Mouse (Mus musculus) stomach, embryonic 16.5 days (tissue): Measurements from ENCODE around the gene Nhp2. TPM values are rescaled to one million over a fixed set of nuclear protein-coding genes. Genes with fewer than 3 reads are reported as not detected.
"Not testable (repeated sequence)": the region's sequence is repeated elsewhere in the genome, so short reads cannot be mapped to it uniquely, and the experiment has no call there.

Source experiments
- ATAC-seq: fragments of 200-750 bp; cut with Nextera tagmentation; 2 replicates; pipeline ENCODE4 v1.8.0; 2017; ENCODE audit warnings: moderate number of reproducible peaks, moderate TSS enrichment; ENCODE audit not compliant: insufficient read depth, low FRiP score
- H3K27ac ChIP-seq: fragments of 300-500 bp; sonication (generic); 2 replicates; pipeline ENCODE4 v1.5.1; 2014; ENCODE audit warnings: low read length
- H3K27me3 ChIP-seq: fragments of 300-500 bp; sonication (generic); 2 replicates; pipeline ENCODE4 v1.6.1; 2014; ENCODE audit warnings: low read length, control low read depth, mixed read lengths; ENCODE audit not compliant: control insufficient read depth, insufficient read depth
- H3K36me3 ChIP-seq: fragments of 300-500 bp; sonication (generic); 2 replicates; pipeline ENCODE4 v1.6.1; 2014; ENCODE audit warnings: low read length; ENCODE audit not compliant: control insufficient read depth, insufficient read depth
- H3K4me1 ChIP-seq: fragments of 300-500 bp; sonication (generic); 2 replicates; pipeline ENCODE4 v1.6.1; 2014; ENCODE audit warnings: low read length, control low read depth, mixed read lengths; ENCODE audit not compliant: control insufficient read depth, insufficient read depth
- H3K4me2 ChIP-seq: fragments of 300-500 bp; sonication (generic); 2 replicates; pipeline ENCODE4 v1.6.1; 2014; ENCODE audit warnings: low read depth, low read length, mixed read lengths
- H3K4me3 ChIP-seq: fragments of 300-500 bp; sonication (generic); replicated peaks from 2 replicates; pipeline ENCODE4 v1.5.1; 2014; ENCODE audit warnings: mild to moderate bottlenecking, low read length
- H3K9ac ChIP-seq: fragments of 300-500 bp; sonication (generic); 2 replicates; pipeline ENCODE4 v1.6.1; 2014; ENCODE audit warnings: low read length
- H3K9me3 ChIP-seq: fragments of 300-500 bp; sonication (generic); replicated peaks from 2 replicates; pipeline ENCODE4 v1.6.1; 2016; ENCODE audit warnings: low read length, control low read depth; ENCODE audit not compliant: control insufficient read depth
- WGBS: fragments of 180-500 bp; shearing (Covaris S2); extraction: QIAGEN DNeasy Blood & Tissue Kit; methylation state at CpG from one replicate; pipeline ENCODE4 v1.1.7; 2014; 5-methylcytosine and 5-hydroxymethylcytosine counted together
- polyA plus RNA-seq: library from polyadenylated mRNA; unstranded; fragments of >200 nt; fragmentation: Nextera tagmentation; extraction: Ambion mirVana; gene quantifications from 2 replicates; pipeline ENCODE4 v1.2.1, GENCODE M21; 2015

Gene Nhp2
- polyA plus RNA-seq, 1 experiment from 2014 or later, result 138 TPM

GRCm38 (mm10) chr11:51654891-51655290 is 35.4 kb downstream of the Nhp2 start:
- H3K9me3 ChIP-seq, result no peaks in the 10 kb centered on the region
- H3K4me1 ChIP-seq, result peaks cover 7% of the 10 kb centered on the region
- no peaks in the 10 kb centered on the region for H3K36me3 ChIP-seq
- H3K27me3 ChIP-seq, result no peaks in the 10 kb centered on the region
- WGBS, result 93% methylated on average over 3 of the region's 3 CpGs
- no peak overlapping the region for H3K27ac ChIP-seq
- no peak overlapping the region for H3K4me2 ChIP-seq
- ATAC-seq, result no peak
- no peak overlapping the region for H3K4me3 ChIP-seq
- no peak overlapping the region for H3K9ac ChIP-seq

GRCm38 (mm10) chr11:51656798-51657521 is 37.4 kb downstream of the Nhp2 start:
- Histone ChIP-seq H3K9ac (no peak overlapping the region), H3K27ac (peak overlapping the region; percentile 49; the same call in 1 of the 2 replicates)

GRCm38 (mm10) chr11:51658291-51658690 is 38.8 kb downstream of the Nhp2 start:
- Histone ChIP-seq H3K4me2 (no peak overlapping the region), H3K9me3 (no peaks in the 10 kb centered on the region), H3K4me3 (no peak overlapping the region), H3K36me3 (no peaks in the 10 kb centered on the region), H3K9ac (peak overlapping the region; percentile 16; the same call in 1 of the 2 replicates), H3K4me1 (peaks cover 7% of the 10 kb centered on the region), H3K27ac (peak overlapping the region; percentile 27; the same call in 1 of the 2 replicates), H3K27me3 (no peaks in the 10 kb centered on the region)
- WGBS, result 47% methylated on average over 7 of the region's 7 CpGs
- ATAC-seq, result no peak

More at GRCm38 (mm10) chr11:51656798-51657521, 37.4 kb downstream of the Nhp2 start:
- no peaks in the 10 kb centered on the region for H3K9me3 ChIP-seq
- H3K4me1 ChIP-seq, result peaks cover 7% of the 10 kb centered on the region
- no peaks in the 10 kb centered on the region for H3K27me3 ChIP-seq
- H3K36me3 ChIP-seq, result no peaks in the 10 kb centered on the region
- no peak overlapping the region for H3K4me3 ChIP-seq
- no peak overlapping the region for H3K4me2 ChIP-seq
- WGBS, result 71% methylated on average over 10 of the region's 10 CpGs
- ATAC-seq, result peak; percentile 12; the same call in 1 of the 2 replicates

- Histone ChIP-seq H3K9me3 (no peaks in the 10 kb centered on the region), H3K4me3 (no peak overlapping the region), H3K27me3 (no peaks in the 10 kb centered on the region), H3K9ac (peak overlapping the region; percentile 16; the same call in 1 of the 2 replicates), H3K4me1 (peaks cover 7% of the 10 kb centered on the region), H3K27ac (peak overlapping the region; percentile 27; the same call in 1 of the 2 replicates), H3K4me2 (no peak overlapping the region), H3K36me3 (no peaks in the 10 kb centered on the region)
- peak; percentile 84 for ATAC-seq
- WGBS, result 49% methylated on average over 6 of the region's 6 CpGs
These were observed 39.2 kb downstream of the Nhp2 start for GRCm38 (mm10) chr11:51658705-51659104.

- Histone ChIP-seq H3K9me3 (no peaks in the 10 kb centered on the region), H3K4me1 (peaks cover 7% of the 10 kb centered on the region), H3K36me3 (no peaks in the 10 kb centered on the region), H3K9ac (no peak overlapping the region), H3K4me3 (no peak overlapping the region), H3K4me2 (no peak overlapping the region), H3K27me3 (no peaks in the 10 kb centered on the region), H3K27ac (no peak overlapping the region)
- WGBS, result 87% methylated on average over 16 of the region's 16 CpGs
- no peak for ATAC-seq
These were observed 42.4 kb downstream of the Nhp2 start for GRCm38 (mm10) chr11:51661867-51662365.

GRCm38 (mm10) chr11:51662632-51663031 is 43.1 kb downstream of the Nhp2 start:
- H3K4me3 ChIP-seq, result no peak overlapping the region
- 75% methylated on average over 7 of the region's 7 CpGs for WGBS
- no peaks in the 10 kb centered on the region for H3K27me3 ChIP-seq
- no peaks in the 10 kb centered on the region for H3K36me3 ChIP-seq
- ATAC-seq, result no peak
- H3K4me2 ChIP-seq, result no peak overlapping the region
- H3K9me3 ChIP-seq, result no peaks in the 10 kb centered on the region
- peaks cover 7% of the 10 kb centered on the region for H3K4me1 ChIP-seq
- H3K27ac ChIP-seq, result no peak overlapping the region
- H3K9ac ChIP-seq, result no peak overlapping the region

GRCm38 (mm10) chr11:51664747-51665146 is 45.2 kb downstream of the Nhp2 start:
- H3K9me3 ChIP-seq, H3K9ac ChIP-seq, H3K36me3 ChIP-seq, H3K27me3 ChIP-seq, H3K4me3 ChIP-seq, H3K4me1 ChIP-seq, ATAC-seq, H3K4me2 ChIP-seq, H3K27ac ChIP-seq: not testable (repeated sequence)
- 90% methylated on average over 7 of the region's 7 CpGs for WGBS

- WGBS, result 91% methylated on average over 7 of the region's 7 CpGs
- Histone ChIP-seq H3K9me3 (no peaks in the 10 kb centered on the region), H3K4me2 (no peak overlapping the region), H3K4me1 (no peaks in the 10 kb centered on the region), H3K4me3 (no peak overlapping the region), H3K27me3 (no peaks in the 10 kb centered on the region), H3K27ac (no peak overlapping the region), H3K36me3 (no peaks in the 10 kb centered on the region), H3K9ac (no peak overlapping the region)
- no peak for ATAC-seq
These were observed 51.3 kb downstream of the Nhp2 start for GRCm38 (mm10) chr11:51670846-51671245.

GRCm38 (mm10) chr11:51671376-51671775 is 51.8 kb downstream of the Nhp2 start:
- no peak overlapping the region for H3K4me2 ChIP-seq

More at GRCm38 (mm10) chr11:51671376-51671775, 51.8 kb downstream of the Nhp2 start:
- Histone ChIP-seq H3K27me3 (no peaks in the 10 kb centered on the region), H3K4me3 (no peak overlapping the region), H3K27ac (no peak overlapping the region), H3K36me3 (no peaks in the 10 kb centered on the region), H3K4me1 (no peaks in the 10 kb centered on the region), H3K9me3 (no peaks in the 10 kb centered on the region), H3K9ac (no peak overlapping the region)
- WGBS, result 72% methylated on average over 2 of the region's 2 CpGs
- ATAC-seq, result no peak
